Mouse (Mus musculus) cerebellum, adult 9-11 months (tissue): Measurements from ENCODE around the gene Pisd.
"Not testable (repeated sequence)": the region's sequence is repeated elsewhere in the genome, so short reads cannot be mapped to it uniquely, and the experiment has no call there.

ENCODE experiments used
- DNase-seq: peaks from one replicate; pipeline ENCODE4 v3.0.0; 2022

The Pisd gene

DNA sequence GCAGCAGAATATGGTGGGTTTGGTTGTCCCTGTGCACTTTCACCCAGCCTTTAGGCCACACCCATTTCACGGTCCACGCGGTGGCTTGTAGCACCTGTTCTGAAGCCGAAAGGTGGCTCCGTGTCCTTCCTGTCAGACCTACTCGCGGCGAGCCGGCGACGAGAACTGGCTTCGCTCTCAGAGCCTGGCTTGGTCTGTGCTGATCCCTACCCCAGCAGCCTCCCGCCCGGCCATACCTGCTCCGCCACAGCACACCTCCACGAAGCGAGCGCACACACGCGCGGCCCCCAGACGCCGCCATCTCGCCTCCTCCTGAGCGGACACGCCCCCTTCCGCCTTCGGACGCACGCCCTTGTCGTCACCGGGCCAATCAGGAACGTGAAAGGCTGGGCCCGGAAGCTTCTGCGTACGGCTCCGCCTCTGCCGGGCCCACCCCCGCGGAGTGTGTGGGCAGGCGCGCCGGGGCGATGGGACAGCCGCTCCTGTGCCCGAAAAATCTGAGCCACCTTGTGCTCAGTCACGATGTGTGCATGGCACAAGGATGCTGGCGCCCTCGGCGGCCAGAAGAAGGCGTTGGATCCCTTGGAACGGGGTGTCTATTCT is at the start of gene Pisd:
Gene Pisd (minus strand): TSS at position 334 of the 603 bp plus-strand sequence.
- DNase-seq, result peak; percentile 97

GRCm38 (mm10) chr5:32834497-32834896 is 49.1 kb upstream of the Pisd start:
- DNase-seq, result no peak

GRCm38 (mm10) chr5:32830054-32830453 is 44.6 kb upstream of the Pisd start:
- DNase-seq, result no peak

GRCm38 (mm10) chr5:32828766-32829165 is 43.3 kb upstream of the Pisd start:
- DNase-seq, result not testable (repeated sequence)

DNA sequence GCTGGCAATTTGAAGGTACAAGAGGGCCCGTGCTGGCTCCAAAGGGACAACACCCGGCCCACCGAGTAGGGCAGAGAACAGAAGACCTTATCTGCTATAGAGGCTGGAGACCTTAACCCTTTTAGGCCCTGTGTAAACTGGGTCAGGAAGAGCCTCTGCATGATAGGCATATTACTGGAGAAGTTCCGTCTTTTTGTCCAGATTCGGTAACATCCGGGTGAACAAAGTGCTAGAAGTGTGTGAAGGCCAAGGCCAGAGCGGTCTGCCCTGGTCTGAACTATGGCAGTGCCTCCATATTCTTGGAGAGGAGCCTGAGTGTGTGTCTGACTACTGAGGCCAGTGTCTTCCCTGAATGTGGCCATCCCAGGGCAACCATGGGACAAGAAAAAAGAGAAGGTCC is 41.6 kb upstream of the Pisd start, which contains the start of gene Gm20671:
Gene Gm20671 (minus strand): TSS at position 101 of the 400 bp plus-strand sequence.
- no peak for DNase-seq

GRCm38 (mm10) chr5:32820471-32820870 is 35.0 kb upstream of the Pisd start:
- no peak for DNase-seq

GRCm38 (mm10) chr5:32815396-32815795 is 29.9 kb upstream of the Pisd start:
- peak; percentile 62 for DNase-seq

GRCm38 (mm10) chr5:32786454-32786853 is 1.0 kb upstream of the Pisd start:
- not testable (repeated sequence) for DNase-seq

DNA sequence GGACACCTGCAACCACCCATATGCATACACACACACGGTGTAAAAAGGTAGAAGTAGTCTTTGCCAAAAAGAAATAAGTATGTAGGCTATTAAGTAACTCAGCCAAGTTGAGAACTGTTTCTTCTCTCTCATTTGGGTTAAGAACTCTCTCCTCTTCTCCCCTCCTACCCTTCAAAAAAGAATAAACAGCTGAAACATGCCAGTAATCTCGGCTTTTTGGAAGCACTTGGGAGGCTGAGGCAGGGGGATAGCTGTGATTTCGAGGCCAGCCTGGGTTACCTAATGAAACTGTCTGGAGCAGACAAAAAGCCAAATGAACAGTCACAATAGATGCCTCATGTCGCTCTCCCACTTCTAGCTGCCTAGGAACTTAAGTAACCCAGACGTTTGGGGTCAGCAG is 720 bp downstream of the Pisd start:
- DNase-seq, result peak; percentile 23

- no peak for DNase-seq
Observed at GRCm38 (mm10) chr5:32781596-32781995, 3.9 kb downstream of the Pisd start.

GRCm38 (mm10) chr5:32778168-32778567 is 7.3 kb downstream of the Pisd start:
- DNase-seq, result no peak

GRCm38 (mm10) chr5:32772361-32772760 is 13.1 kb downstream of the Pisd start:
- DNase-seq, result peak; percentile 53

GRCm38 (mm10) chr5:32767636-32768373 is 17.6 kb downstream of the Pisd start:
- no peak for DNase-seq

DNA sequence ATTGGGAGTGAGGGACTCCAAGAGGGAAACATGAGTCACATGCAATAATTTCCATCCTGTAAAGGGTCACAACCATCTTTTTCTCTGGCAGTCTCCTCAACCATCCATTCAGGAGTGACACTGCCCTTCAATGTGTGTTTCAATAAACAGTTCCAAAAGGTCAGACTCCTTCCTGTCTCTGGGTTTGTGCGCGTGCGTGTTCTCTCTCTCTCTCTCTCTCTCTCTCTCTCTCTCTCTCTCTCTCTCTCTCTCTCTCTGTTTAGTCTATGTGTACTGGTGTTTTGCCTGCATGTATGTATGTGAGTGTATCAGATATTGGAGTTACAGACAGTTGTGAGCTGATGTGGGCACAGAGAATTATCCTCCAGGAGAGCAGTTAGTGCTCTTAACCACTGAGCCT is 18.4 kb downstream of the Pisd start:
- no peak for DNase-seq

- DNase-seq, result no peak
Observed at GRCm38 (mm10) chr5:32761566-32762140, 23.8 kb downstream of the Pisd start.

GRCm38 (mm10) chr5:32760787-32761186 is 24.7 kb downstream of the Pisd start:
- DNase-seq, result no peak

DNA sequence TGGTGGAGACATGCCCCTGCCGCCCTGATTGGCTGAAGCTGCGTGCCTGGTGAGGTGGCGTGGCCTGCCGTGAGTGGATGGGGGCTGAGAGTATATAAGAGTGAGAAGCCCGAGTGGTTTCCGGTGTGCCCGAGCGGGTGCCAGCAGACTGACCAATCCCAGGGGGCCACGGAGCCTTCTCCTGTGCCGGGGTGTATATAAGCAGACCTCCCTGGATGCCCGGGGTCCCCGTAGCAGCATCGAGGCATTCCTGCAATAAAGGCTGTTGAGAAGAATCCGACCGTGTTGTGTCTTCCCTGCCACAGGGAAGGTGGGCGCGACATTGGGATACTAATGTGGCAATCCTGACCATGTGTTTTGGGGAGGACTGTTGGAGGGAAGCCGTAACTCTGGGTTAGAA is 25.1 kb downstream of the Pisd start:
- DNase-seq, result not testable (repeated sequence)

GRCm38 (mm10) chr5:32759662-32760061 is 25.8 kb downstream of the Pisd start:
- no peak for DNase-seq

DNA sequence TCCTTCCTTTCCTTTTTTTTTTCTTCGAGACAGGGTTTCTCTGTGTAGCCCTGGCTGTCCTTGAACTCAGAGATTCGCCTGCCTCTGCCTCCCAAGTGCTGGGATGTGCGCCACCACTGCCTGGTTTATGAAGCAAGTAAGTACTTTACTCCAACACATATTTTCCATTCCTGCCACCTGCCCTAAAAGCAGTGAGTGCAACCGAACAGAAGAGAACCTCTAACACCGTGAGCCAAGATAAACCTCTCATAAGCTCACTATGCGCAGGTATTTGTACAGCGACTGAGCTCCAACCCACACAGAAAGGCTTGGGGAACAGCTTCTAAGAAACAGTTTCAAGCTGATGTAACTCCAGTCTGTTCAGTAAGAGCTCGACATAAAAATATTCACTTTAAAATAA is 29.3 kb downstream of the Pisd start:
- DNase-seq, result no peak

GRCm38 (mm10) chr5:32751736-32752135 is 33.7 kb downstream of the Pisd start:
- DNase-seq, result no peak

DNA sequence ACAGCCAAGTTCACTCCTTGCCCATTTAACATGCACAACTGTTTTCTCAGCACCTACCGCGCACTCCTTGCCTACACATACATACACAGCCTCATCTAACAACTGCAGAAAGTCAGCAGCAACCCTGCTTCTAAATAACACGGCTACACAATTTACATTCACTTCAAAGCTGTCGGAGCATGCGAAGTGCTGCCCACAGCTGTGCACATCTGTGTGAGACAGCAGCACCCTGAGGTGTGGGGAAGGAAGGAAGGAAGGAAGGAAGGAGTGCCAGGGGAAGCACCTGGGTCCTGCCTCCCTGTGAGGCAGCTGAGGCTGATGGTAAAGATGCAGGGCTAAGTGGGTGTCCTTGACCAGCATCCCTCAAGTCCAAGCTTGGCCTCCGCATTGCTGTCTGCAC is 36.5 kb downstream of the Pisd start:
- DNase-seq, result no peak

GRCm38 (mm10) chr5:32747650-32748375 is 37.6 kb downstream of the Pisd start:
- DNase-seq, result peak; percentile 71
